In the genomic region with DNA sequence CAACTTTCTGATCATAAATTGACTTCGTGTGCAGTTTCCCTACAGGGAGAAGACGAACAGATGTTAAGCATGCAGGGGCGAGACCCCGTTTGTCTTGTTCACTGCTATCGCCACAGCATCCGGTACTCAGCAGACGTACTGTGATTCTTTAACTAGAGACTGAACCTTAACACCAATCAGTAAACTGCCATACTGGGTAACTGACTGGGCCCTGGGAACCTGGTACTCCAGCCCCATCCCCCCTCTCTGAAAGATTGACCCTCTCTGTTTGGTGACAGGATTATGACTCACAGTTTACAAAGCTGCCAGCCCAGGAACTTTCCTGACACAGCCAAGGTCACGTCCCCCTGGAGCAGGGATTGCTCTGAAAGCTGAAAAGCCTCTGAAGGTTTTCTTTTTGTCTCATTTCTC, we compare ENCODE assay signal across 8 mouse cellular contexts. TPM values are rescaled to one million over a fixed set of nuclear protein-coding genes. Genes with fewer than 3 reads are reported as not detected.
DNase-seq lines count a peak whose midpoint lies in the region; ATAC-seq lines count a peak whose summit lies in the region.

No protein-coding gene starts in this region.

- no peaks in the 10 kb centered on the region for H3K4me1 ChIP-seq in intestine, embryonic 15.5 days (replicated peaks)
- no peaks in the 10 kb centered on the region for H3K4me1 ChIP-seq in liver, embryonic 16.5 days (ENCODE audit: control insufficient read depth, low read depth, low read length)

- H3K4me2 ChIP-seq in intestine, embryonic 15.5 days (replicated peaks): peak overlapping the region; percentile 56
- peak overlapping the region; percentile 36 for H3K4me2 ChIP-seq in liver, embryonic 16.5 days (ENCODE audit: low read depth, low read length)

- no peak overlapping the region for H3K9ac ChIP-seq in intestine, embryonic 15.5 days
- no peak overlapping the region for H3K9ac ChIP-seq in liver, embryonic 16.5 days (ENCODE audit: low read depth, low read length)

- DNase-seq in urinary bladder, postnatal 14 days (ENCODE audit: low spot score): peak; percentile 35
- no peak for DNase-seq in urinary bladder, postnatal 10 days (ENCODE audit: low spot score)
- DNase-seq in gastrocnemius, postnatal 25 days: peak; percentile 61
- peak; percentile 36 for DNase-seq in ovary, postnatal 14 days (ENCODE audit: low spot score)
- DNase-seq in c-Kit-positive CD71-positive TER-119-positive erythroid progenitor cells, embryonic 14.5 days (ENCODE audit: low spot score): no peak

- H3K9me3 ChIP-seq in intestine, embryonic 15.5 days: no peaks in the 10 kb centered on the region
- no peaks in the 10 kb centered on the region for H3K9me3 ChIP-seq in liver, embryonic 16.5 days (replicated peaks; ENCODE audit: control insufficient read depth, low read length)

- H3K4me3 ChIP-seq in intestine, embryonic 15.5 days (replicated peaks): peak overlapping the region; percentile 22; the same call in 1 of the 2 replicates
- peak overlapping the region; percentile 26; the same call in 1 of the 2 replicates for H3K4me3 ChIP-seq in liver, embryonic 16.5 days (ENCODE audit: low read depth, low read length)

- WGBS in intestine, embryonic 15.5 days: 5% methylated on average over 8 of the region's 8 CpGs
- 19% methylated on average over 8 of the region's 8 CpGs for WGBS in liver, embryonic 16.5 days (ENCODE audit: insufficient replicate concordance)

- H3K36me3 ChIP-seq in intestine, embryonic 15.5 days: no peaks in the 10 kb centered on the region
- no peaks in the 10 kb centered on the region for H3K36me3 ChIP-seq in liver, embryonic 16.5 days (ENCODE audit: control insufficient read depth, insufficient read depth)

- H3K27ac ChIP-seq in intestine, embryonic 15.5 days: no peak overlapping the region
- 0 out of 2 replicates have a peak overlapping the region, but pooled peaks have one; percentile 19 for H3K27ac ChIP-seq in liver, embryonic 16.5 days (ENCODE audit: low read length)

- H3K27me3 ChIP-seq in intestine, embryonic 15.5 days (replicated peaks): no peaks in the 10 kb centered on the region
- H3K27me3 ChIP-seq in liver, embryonic 16.5 days (ENCODE audit: control insufficient read depth, insufficient read depth, low read depth, low read length): no peaks in the 10 kb centered on the region

- ATAC-seq in intestine, embryonic 15.5 days: peak; percentile 90
- peak; percentile 81 for ATAC-seq in liver, embryonic 16.5 days (ENCODE audit: low read depth)
- ATAC-seq in erythroid progenitor cell, adult 5-6 weeks (replicated peaks; ENCODE audit: low FRiP score, poor library complexity, severe bottlenecking): no peak

RNA-seq across cellular contexts. Expression of a gene that starts 42.1 kb away (rescaled TPM):
- under 1 TPM; 0.05 TPM for total RNA-seq in gastrocnemius, postnatal 25 days (2021)
- polyA plus RNA-seq in intestine, embryonic 15.5 days (2015; fragmentation: Nextera tagmentation; extraction: Ambion mirVana): 0.13 and 0.15 TPM in 2 replicates
- not detected in 2 replicates for polyA plus RNA-seq in liver, embryonic 16.5 days (2015; fragmentation: Nextera tagmentation; extraction: Ambion mirVana)
- total RNA-seq in erythroid progenitor cell, adult 5-6 weeks (2015; ENCODE audit: low replicate concordance): not detected in 2 replicates
- total RNA-seq in erythroid progenitor cell, adult 5-6 weeks (2017; ENCODE audit: low replicate concordance): not detected in 2 replicates

Comparison
In these comparisons a context has a peak if more than half of its experiments do, and no peak if none do; other contexts are left out.
1. DNase-seq: peak in urinary bladder, postnatal 14 days (single experiment), gastrocnemius, postnatal 25 days (single experiment) and ovary, postnatal 14 days (single experiment); none in urinary bladder, postnatal 10 days (single experiment) and c-Kit-positive CD71-positive TER-119-positive erythroid progenitor cells, embryonic 14.5 days (single experiment).